Mouse (Mus musculus): ENCODE data around the gene Cyp4f40. TPM values are rescaled to one million over a fixed set of nuclear protein-coding genes. Genes with fewer than 3 reads are reported as not detected.
"Not testable (repeated sequence)": the region's sequence is repeated elsewhere in the genome, so short reads cannot be mapped to it uniquely, and the experiment has no call there.

Cyp4f40 gene
- polyA plus RNA-seq (2017; shearing (Covaris generic)), result not detected

- no peak for ATAC-seq
Observed at GRCm38 (mm10) chr17:32658712-32659111, at the start of gene Cyp4f40. Cyp4f40 (plus strand) TSS chr17:32658900.

GRCm38 (mm10) chr17:32610231-32610630 is 48.5 kb upstream of the Cyp4f40 start:
- not testable (repeated sequence) for ATAC-seq

DNA sequence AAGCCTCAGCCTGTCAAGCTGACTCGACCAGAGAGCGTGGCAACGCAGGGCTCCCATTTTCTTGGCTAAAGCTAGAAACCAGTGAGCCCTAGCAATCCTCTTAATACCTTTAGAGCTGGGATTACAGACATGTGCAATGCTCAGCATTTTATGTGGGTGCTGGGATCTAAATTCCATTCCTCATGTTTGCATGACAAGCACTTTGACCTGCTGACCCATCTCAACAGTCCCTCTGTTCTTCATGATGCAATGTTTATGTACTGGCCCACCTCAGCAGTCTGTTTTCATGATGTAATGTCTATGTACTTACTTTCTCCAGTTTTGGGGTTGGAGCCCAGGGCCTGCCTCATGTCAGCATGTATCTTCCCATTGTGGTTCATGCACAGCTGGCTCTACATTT is 47.8 kb upstream of the Cyp4f40 start:
- no peak for ATAC-seq

DNA sequence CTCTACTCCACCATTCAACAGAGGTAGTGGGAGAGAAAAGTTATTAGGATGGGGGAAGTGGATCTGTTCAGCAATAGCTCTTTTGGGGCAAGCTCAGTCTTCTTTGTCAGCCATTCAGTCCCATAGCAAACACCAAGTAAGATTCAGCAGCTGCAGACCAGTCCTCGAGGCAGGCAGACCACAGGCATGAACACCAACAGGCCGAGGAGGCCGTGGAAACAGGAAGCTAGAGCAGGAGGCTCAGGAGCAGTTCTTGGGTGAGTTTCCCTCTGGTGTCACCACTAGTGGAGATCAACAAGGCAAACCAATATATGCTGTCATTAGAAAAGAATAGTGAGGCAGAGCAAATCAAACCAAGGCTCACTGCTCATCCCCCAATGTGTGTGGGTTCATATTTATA is 46.3 kb upstream of the Cyp4f40 start:
- no peak for ATAC-seq

- no peak for ATAC-seq
Observed at GRCm38 (mm10) chr17:32617252-32617651, 41.4 kb upstream of the Cyp4f40 start.

GRCm38 (mm10) chr17:32621018-32621417 is 37.7 kb upstream of the Cyp4f40 start, which contains the start of gene Cyp4f37:
Cyp4f37 (plus strand) TSS chr17:32621309.
- ATAC-seq, result not testable (repeated sequence)

DNA sequence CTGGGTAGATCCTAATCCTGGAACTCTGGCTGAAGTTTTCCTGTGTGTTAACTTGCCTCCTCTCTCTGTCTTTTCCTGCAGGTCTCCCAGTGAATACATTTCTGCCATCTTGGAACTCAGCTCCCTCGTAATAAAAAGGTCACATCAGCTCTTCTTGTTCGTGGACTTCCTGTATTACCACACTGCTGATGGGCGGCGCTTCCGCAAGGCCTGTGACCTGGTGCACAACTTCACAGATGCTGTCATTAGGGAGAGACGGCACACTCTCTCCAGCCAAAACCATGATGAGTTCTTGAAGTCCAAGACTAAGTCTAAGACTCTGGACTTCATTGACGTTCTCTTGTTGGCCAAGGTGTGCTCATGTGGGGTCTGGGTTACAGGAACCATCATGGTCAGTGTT is 29.0 kb upstream of the Cyp4f40 start:
- ATAC-seq, result not testable (repeated sequence)

DNA sequence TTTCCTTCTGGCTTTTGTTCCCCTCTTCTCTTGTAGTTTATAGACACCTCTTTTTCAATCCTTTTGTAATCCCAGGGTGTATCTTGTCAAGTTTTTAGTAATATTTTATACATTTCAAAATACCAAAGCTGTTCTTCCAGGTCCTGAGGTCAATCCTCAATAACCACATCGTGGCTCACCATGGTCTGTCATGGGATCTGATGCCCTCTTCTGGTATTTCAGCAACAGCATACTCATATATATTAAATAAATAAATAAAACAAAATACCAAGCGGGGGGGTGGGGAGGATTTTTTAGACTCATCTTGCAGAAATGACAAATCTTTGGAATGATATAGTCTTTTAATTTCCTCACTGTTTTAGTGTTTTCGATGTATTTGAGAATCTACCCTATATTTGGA is 26.8 kb upstream of the Cyp4f40 start:
- ATAC-seq, result no peak

- ATAC-seq, result not testable (repeated sequence)
Observed at GRCm38 (mm10) chr17:32634242-32634971, 24.3 kb upstream of the Cyp4f40 start.

- peak; percentile 81 for ATAC-seq
Observed at GRCm38 (mm10) chr17:32634972-32635314, 23.8 kb upstream of the Cyp4f40 start.

DNA sequence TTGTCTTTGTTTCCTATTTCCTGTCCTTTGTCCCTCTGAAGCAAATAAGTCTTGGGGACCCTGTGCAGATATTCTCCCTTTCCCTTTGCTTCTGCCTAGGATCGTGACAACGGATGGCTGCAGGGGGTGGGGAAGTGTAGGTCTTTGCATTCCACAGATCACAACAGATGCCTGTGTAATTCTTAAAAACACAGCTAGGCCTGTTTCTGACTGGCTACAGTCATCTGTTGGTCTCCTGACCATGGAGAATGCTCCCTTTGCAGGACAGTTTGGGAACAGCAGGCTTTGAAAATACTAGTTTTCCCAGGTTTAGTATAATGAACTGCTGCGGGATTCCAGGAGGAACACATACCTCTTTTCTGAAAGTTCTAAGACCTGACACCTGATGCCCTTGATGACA is 22.4 kb upstream of the Cyp4f40 start:
- no peak for ATAC-seq

GRCm38 (mm10) chr17:32637151-32637550 is 21.5 kb upstream of the Cyp4f40 start:
- ATAC-seq, result no peak

DNA sequence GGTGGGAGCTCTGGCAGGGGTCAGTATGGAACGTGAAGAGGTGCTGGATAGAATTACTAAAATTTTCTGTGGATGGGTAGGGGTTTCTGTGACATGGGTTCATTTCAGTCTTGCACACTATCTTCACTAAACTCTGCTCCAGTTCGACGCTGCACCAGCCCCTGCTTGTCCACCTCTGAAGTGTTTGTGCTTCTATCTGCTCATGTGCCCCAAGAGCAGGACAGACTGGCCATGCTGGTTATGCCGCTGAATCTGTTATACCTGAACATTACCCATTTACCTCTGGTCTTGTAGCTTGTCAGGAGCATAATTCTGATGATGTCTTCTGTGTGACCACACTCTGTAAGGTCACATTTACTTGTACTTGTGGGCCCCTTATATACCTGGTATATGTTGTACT is 12.1 kb upstream of the Cyp4f40 start:
- ATAC-seq, result no peak

DNA sequence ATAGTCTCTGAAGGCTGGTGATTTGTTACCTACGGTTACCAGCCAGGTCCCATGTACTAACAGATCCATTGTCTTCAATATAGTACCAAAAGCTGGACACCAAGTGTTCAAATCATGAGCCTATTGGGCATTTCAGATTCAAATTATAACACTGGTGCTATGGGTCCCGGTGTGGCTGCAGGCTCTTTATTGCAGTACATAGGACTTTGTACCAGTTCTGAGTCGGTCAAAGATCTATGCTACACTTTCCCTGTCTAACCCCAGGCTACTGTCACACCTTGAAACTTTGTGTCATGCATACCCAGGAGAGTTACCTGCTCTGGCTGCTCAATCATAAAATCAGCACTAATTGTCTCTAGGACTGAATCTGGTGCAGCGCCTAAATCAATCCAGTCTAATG is 4.8 kb upstream of the Cyp4f40 start:
- ATAC-seq, result no peak

DNA sequence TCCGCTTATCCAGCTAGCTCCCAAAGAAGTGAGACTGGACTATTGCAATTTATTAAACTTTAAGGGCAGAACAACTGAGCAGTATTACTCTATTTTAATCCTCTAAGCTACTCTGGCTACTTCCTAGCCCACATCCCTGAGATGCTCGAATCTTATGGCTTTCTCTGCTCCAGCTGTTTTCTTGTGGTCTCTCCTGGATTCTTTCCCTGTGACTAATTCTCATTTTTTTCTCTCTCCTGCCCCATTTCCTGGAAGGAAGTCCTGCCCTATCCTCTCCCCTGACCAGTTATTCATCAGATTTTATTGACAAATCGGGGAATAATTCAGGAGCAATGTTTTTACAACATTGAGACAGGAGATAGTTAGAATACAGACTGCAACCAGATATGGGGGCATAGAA is 1.7 kb upstream of the Cyp4f40 start:
- ATAC-seq, result no peak

- ATAC-seq, result no peak
Observed at GRCm38 (mm10) chr17:32658246-32658645, 454 bp upstream of the Cyp4f40 start.

DNA sequence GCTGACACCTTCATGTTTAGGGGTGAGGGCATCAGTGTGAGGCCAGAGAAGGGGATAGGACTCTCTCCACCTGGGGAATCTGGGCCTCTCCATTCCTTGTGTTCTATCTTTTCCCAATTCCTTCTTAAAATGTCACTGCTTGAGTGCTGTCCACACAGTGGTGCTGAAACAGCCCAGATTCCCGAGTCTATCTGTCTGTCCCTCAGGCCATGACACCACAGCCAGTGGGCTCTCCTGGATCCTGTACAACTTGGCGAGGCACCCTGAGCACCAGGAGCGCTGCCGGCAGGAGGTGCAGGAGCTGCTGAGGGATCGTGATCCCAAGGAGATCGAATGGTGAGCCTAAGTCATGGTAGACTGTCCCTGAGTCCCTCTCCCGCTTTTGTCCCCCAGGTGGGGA is 15.3 kb downstream of the Cyp4f40 start:
- no peak for ATAC-seq

DNA sequence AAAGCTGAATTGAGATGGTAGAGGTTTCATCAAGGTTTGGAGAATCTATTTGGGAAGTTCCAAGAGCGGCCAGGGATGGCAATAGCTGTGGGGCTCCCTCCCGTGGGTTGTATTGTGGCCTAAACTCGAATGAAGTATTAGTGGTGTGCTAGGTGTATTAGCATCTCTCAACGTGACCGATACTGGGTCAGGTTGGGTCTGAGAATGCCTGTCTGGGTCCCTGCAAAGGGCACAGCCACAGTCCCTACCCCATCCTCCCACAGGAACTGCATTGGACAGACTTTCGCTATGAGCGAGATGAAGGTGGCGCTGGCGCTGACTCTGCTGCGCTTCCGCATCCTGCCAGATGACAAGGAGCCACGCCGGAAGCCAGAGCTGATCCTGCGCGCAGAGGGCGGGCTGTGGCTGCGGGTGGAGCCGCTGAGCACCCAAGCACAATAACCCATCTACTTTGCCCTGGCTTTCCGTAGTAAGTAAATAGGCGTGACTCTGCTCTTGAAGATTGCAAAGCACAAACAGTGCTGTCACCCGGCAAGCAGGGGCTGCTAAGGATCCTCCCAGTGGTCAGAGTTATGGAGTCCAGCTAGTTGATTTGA is 17.4 kb downstream of the Cyp4f40 start:
- peak; percentile 60 for ATAC-seq

GRCm38 (mm10) chr17:32680404-32680803 is 21.7 kb downstream of the Cyp4f40 start:
- ATAC-seq, result peak; percentile 45

DNA sequence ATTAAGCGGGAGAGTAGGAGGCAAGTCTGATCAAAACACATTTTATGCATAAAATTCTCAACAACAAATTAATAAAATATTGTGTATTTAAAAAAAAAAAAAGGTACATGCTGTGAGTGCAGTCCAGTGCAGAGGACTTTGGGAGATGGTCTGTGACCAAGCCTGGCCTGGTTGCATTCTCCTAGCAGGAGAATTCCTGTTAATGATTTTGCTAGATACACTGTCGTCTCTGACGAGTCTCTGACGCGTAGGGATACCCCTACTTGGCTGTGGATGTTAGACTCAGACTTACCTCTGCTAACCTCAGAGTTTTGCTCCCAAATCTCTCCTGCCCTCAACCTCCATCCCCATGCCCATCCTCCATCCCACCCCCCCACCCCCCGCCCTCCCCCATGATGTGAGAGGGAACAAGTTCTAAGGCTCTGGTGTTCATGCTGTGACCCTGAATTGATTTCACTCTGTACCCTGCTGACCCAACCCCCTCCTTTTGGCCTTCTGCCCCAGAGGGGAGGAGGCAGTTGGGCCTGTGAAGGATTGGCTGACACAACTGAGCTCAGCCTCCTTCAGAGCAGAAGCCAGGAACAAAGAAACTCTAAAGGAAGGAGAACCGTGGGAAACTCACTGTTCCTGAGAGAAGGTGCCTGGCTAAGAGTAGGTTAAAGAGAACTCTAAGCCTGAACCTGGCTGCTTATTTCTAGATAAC is 26.5 kb downstream of the Cyp4f40 start, which contains the start of gene Cyp4f15:
Gene Cyp4f15, plus strand, starts transcription at position 580 of the 703 bp plus-strand sequence.
- ATAC-seq, result no peak

- no peak for ATAC-seq
Observed at GRCm38 (mm10) chr17:32686722-32687121, 28.0 kb downstream of the Cyp4f40 start.

GRCm38 (mm10) chr17:32690959-32691358 is 32.3 kb downstream of the Cyp4f40 start:
- ATAC-seq, result no peak

DNA sequence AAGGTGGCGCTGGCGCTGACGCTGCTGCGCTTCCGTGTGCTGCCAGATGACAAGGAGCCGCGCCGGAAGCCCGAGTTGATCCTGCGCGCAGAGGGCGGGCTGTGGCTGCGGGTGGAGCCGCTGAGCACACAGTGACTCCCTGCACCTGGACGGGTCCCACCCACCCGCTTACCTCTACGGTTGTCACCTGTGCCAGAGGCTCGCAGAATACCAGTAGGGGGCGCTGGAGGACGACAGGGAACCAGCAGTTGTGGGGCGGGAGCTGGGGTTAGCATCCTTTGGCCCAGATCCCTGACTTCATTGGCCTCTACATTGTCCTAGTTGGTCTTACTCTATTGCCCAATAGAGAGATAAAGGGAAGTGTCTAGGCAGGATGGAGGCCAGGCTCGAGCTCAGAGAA is 44.1 kb downstream of the Cyp4f40 start:
- ATAC-seq, result no peak

- ATAC-seq, result not testable (repeated sequence)
Observed at GRCm38 (mm10) chr17:32710541-32710940, 51.8 kb downstream of the Cyp4f40 start.
